Mouse (Mus musculus) ES-Bruce4 (cell line): ENCODE measurements around the gene Efna1.

ENCODE experiments used
- CTCF ChIP-seq: IDR thresholded peaks from one replicate; pipeline ENCODE4 v1.8.1; 2011; ENCODE audit warnings: low read depth, low read length
- EP300 ChIP-seq: IDR thresholded peaks from 2 replicates; pipeline ENCODE4 v1.6.1; 2011; ENCODE audit warnings: low read depth, low read length; ENCODE audit not compliant: insufficient read depth
- POLR2A ChIP-seq: IDR thresholded peaks from one replicate; pipeline ENCODE4 v1.8.1; 2011; ENCODE audit warnings: low read length; ENCODE audit not compliant: insufficient read depth

GRCm38 (mm10) chr3:89250435-89251040 is 30.4 kb downstream of the Efna1 start:
- no peak for TF ChIP-seq CTCF
- TF ChIP-seq POLR2A, result no peak
- TF ChIP-seq EP300, result no peak
